Mouse (Mus musculus) adrenal gland, adult 2 months (tissue): ENCODE results near the gene Myt1l. TPM values are rescaled to one million over a fixed set of nuclear protein-coding genes. Genes with fewer than 3 reads are reported as not detected.
A peak's percentile ranks its signal among the peaks of the same experiment; 100 is the strongest.

ENCODE experiments used
- DNase-seq: peaks from one replicate; pipeline ENCODE4 v3.0.0; 2021
- polyA plus RNA-seq: library from polyadenylated mRNA; depleted of rRNA; stranded (reverse); fragments of >200 nt; gene quantifications from 2 replicates; pipeline ENCODE4 v1.2.3, GENCODE M21; 2012
- total RNA-seq, 2 experiments: library from RNA; stranded (reverse); gene quantifications; 2 replicates each; pipeline ENCODE4 v1.2.3; 2021

Gene Myt1l
- total and polyA plus RNA-seq, 3 experiments = 0.37 to 2.7 (median 2.0) TPM

DNA sequence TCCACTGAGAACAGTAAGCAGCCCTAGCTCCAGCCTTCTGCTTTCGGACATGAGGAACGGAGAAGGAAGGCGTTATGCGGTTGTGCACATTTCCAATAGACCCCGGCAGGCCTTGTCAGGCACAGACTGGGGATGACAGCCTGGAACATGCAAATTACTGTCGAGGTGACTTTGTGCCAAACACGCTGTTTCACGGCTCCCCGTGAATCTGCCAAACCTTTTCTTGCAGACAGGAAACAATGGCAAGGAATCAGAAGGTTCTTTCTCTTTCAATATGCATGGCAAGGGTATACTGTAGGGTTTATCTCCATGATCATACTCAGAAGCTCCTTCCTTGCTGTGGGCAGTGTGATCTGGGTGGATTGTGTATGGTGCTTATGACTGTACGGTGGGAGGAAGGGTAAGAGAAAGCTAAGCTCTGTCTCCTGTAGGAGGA is 127.0 kb downstream of the Myt1l start:
- DNase-seq = no peak

DNA sequence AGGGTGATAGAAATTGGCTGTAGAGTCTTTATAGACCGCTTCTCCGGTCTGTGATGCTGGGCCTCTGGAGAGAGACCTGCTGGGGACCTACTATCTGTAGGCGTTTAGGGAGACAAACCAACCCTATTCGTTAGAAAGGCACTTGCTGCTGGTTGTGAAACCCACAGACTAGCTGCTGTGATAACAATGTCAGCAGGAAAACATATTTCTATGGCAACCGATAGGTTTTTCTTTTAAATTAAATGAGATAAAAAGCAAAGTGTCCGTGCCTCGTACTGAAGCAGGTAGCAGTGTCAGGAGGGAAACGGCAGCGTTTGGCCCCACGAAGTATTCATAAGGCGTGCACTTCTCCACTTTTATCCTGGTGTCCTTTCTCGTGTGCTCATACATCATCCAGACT is 127.5 kb downstream of the Myt1l start:
- no peak for DNase-seq

DNA sequence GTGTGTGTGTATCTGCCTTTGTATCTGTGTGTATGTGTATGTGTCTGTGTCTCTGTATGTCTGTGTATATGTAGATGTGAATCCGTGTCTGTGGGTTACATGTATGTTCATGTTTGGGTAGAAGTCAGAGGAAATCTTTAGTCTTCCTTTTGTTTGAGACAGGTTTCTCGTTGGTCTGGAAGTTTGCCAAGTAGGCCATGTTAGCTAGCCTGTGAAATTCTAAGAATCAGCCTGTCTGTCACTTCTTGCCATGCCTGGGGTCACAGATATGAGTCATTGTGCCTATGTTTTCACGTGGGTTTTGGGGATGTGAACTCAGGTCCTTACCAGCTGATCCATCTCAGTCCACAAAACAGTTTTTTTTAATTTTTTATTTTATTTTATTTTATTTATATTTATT is 128.9 kb downstream of the Myt1l start:
- DNase-seq = no peak

DNA sequence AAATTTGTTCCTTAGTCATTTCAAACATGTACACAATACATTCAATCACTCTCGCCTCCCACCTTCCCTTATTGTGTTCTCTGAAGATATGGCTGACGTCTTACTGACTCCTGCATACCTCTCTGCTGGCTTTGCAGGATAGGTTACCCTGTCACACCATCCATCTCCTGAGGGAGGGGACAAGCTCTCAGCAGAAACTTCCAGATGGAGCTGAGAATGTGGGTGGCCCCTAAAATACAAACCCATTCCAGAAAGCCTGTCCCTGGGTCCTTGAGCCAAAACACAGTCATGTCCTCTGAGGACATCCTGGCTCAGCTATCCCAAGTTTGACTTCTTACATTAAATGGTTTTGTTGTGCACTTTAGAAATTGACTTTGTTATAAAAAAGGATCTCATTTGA is 129.7 kb downstream of the Myt1l start:
- DNase-seq = no peak

DNA sequence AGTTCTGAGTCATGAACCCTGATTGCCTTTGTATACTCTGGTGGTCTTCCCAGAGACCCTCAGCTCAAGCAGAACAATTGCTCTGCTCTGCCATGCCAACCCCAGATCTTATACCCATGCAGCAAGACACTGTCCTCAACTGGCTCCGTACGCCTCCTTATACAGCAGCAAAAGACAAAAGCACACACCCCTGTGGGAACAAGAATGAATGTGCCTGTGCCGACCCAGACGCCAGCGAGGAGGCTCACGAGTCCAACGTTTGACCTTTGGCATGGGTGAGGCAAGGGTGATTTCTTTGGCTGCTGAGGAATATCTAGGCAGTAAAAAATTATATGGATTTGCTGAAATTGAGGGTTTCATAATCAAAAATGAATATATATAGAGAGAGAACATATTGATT is 143.8 kb downstream of the Myt1l start:
- no peak for DNase-seq

DNA sequence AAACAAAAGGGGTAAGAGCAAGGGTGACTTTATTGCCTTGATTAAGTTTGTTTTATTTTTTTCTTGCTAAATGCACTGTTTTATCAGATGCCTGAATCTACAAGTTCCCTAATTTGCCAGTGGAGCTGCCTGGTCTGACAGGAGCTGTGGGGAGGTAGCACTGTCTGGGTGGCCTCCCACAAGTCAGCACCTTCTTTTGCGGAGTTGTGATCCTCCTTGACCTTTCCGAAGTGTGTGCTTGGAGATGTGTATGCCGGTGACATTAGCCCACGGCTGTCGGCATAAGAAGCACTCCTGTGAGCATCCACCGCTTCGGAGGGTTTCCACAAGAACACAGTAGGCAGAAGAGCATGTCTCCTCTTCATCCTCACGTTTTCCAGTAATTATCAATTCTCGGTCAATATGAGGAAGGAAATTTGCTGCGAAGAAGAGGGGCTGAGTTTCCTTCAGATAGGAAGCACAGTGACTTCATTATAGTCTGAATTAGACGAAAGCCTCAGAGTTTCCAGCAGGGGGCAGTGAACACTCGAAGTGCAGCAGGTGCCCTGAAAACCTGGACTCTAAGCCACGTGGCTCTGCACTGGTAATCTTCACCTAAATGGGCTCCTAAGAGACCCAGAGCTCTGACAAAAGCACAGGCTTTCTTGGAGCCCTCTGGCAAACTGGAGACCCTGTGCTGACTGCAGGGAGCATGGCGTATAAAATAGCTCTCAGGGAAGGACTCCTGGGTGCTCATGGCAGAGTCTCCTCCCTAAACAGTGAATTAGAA is 147.6 kb downstream of the Myt1l start:
- peak; percentile 54 for DNase-seq

DNA sequence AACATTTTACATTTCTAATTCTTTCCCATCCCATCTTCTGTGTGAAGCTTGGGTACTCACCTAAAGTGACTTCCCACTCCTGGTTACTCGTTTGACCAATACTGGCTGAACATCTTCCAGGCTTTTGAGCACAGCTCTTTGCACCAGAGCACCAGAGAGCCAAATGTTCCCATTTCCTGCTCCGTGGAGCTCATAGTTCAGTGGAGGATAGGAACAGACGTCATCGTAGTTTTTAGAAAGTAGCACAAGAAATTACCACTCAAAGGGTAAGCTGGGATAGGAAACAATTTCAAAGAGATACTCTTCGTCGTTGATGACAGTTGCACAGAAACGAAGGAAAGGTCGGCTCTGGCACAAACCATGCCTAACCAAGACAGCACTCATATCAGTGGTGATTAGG is 154.2 kb downstream of the Myt1l start:
- DNase-seq = no peak

DNA sequence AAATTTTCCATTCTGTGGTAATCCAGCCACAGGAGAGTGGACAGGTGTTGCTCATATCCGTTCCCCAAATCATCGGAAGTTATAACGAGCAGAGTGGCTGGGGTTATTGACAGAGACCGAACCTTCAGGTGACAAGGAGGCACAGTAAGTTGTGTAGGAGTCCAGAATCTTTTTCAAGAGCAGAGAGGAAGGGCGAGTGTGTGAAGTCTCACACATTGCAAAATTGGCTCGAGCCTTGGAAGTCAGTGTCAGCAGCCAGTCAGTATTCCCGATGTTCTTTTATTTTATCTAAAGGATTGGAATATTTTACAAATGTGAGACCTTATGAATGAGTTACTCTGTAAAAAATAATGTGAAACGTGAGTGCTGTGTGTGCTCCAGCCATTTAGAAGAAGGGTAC is 154.8 kb downstream of the Myt1l start:
- DNase-seq = no peak

DNA sequence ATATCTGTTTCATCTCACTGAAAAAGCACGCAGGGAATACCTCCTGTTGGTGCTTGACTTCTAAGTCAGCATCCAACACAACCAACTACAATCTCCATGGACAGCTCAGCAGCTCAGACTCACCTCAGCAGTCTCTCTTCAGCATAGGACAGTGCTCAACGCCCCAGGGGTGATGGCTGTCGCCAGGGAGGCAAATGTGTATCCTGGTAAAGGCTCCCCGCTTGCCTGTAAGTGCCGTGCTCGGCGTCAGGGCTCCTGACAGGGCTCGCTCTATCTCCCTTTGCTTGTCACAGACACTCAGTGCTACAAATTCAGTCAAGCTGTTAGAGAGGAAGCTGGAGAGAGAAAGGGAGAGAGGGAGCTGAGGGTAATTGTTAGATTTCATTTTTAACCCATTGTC is 158.1 kb downstream of the Myt1l start:
- no peak for DNase-seq

DNA sequence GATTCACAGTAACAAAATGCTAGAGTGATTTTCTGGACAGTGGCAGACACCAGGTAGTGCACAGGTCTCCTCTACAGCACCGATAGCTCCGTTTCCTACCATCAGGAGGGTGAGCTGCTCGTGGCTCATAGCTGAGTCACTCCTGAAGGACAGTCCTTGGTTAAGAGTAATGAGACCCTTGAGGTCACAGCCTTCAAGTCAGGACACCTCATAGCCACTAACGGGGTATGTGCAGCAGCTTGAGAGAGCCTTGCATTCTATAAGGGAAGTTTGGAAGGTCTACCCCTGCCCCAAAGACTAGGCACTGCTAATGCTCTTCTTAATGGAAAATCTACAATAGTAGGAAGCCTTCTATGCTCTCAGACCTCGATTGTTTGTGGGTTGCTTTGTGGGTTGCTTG is 163.4 kb downstream of the Myt1l start:
- peak; percentile 71 for DNase-seq

DNA sequence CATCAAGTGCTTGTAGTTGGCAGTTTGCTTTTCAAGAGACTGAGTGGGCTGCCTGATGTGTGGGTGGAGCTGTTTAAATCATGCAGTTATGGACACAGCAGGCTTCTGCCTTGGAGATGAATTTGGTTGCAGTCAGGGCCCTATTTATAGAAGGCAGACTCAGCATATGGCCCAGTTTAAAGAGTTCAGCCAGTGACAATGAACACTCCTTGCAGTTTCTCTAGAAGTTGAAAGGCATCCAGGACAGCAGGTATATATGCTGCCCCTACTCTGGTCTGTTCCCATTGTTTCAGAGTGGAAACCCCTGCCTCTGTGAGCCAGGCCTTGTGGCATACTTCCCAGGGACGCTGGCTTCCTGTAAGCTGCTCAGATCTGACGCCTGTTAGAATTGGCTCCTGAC is 167.0 kb downstream of the Myt1l start:
- DNase-seq = no peak

DNA sequence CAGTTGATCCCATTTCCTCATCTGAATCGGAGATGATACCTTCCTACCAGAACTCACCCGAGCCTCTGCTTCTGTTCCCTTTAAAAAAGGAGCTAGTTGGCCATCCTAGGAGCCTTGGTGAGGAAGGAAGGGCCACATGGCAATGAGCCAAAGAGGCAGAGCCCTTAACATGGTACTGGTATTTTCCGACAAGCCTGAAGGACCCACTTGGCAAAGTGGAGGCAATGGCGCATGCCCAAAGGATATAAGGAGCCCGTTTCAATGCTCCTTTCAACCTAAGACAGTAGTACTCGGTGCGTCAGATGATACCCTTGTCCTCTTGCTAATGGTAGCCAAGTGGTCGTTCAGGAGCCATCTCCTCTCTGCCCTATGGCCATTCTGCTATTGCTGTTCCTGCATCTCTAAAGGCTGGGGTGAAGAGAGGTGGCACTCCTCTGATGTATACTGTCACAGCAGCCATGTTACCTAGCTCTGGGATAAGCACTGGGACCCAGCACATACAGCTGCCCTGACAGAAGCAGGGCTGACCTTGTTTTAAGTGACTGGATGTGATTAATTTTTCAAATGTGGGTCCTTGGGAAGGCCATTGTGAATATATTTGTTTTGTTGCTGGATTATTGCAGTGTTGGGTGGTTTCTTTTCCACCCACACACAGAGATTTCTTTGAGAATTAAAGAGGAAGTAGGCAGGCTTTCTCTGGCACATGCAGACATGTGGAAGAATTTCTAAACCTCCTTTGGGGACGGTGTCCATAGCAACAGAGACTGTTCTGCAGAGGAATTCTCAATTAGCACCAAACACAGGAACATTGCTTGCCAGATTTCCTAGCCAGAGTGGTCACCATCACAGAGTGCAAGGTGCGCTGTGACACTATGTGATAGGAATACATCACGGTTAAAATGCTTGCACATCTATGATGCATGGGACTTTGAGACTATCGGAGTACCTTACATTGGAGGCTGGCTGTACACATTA is 169.6 kb downstream of the Myt1l start:
- DNase-seq = peak; percentile 27

DNA sequence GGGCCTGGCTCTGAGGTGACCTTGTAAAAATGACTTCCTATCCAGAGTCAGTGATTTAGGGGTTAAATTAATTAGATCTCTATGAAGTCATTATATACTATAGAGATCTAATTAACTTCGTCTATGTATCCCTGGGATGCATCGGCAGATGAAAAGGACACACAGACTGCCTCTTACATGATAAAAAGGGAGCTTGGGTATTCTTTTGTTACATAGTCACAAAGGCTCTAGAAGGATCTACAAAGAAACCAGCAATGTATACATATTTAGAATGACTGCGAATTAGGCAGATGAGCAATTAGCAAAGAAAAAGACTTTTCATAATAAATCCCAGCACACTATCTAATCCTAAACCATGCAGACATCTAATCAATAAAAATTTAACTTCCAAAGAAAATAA is 170.4 kb downstream of the Myt1l start:
- no peak for DNase-seq

DNA sequence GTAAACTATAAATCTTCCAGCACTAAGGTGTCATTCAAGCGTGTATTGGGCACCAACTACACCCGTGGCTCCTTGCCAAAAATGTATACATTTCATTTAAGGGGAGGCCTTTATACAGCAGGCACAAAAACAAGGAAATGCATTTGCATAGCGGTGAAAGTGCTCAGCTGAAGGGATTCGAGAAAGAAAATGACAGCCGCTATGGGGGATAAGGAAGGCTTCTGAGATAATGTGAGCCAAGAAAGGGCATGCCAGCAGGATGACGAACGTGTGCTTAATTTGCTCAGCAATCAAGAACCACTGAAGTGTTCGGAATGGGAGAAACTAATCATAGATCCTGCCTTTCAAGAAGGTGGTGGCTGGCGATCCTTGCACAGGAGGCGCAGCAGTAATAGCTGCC is 170.8 kb downstream of the Myt1l start:
- DNase-seq = no peak

DNA sequence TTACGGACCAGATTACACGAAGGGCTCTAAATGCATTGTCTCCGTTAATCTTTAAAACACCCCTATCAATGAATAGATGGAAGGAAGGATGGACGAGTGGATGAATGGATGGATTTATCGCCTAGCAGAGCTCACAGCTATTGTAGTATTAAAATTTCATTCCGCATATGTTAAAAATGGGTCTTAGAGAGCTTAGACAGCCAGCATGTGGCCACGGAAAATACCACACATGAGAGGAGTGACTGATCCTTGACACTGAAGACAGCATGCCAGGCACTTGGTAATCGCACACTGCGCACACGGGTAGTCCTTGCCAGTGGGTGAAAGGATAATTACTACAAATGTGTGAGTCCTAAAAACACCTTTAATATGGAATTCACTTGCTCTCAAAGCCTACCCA is 171.2 kb downstream of the Myt1l start:
- no peak for DNase-seq

DNA sequence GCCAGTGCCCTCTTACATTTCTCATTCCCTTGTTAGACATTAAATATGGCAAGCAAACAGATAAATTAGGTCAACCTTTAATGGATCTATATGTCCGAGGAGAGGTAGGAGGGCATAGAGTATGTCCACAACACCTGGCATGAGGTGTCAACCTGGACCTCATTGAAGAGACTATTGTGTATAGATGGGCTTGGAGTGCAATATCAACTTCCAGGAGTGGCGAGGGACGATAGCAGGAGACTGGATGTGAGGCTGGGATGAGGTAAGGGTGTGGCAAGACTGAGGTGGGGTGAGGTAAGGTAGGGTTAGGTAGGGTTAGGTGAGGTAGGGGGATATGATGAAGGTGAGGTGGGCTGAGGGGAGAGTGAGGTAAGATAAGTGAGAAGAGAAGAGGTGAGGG is 171.8 kb downstream of the Myt1l start:
- no peak for DNase-seq

DNA sequence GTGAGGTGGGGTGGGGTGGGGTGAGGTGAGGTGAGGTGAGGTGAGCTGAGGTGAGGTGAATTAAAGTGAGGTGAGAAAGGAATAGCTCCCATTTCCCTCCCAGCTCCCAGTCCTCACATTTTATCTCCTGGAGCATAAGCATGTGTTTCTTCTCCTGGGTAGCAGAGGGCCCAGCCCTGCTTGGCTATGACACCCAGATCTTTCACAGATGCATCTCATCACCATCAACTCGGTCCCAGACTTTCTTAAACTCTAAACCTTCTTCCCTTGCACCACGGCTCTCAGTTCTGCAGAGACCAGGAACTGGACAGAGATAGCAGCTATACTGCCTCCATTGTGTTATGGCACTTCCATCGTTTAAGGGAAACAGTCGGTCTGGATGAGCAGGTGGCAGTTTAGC is 172.9 kb downstream of the Myt1l start:
- no peak for DNase-seq

DNA sequence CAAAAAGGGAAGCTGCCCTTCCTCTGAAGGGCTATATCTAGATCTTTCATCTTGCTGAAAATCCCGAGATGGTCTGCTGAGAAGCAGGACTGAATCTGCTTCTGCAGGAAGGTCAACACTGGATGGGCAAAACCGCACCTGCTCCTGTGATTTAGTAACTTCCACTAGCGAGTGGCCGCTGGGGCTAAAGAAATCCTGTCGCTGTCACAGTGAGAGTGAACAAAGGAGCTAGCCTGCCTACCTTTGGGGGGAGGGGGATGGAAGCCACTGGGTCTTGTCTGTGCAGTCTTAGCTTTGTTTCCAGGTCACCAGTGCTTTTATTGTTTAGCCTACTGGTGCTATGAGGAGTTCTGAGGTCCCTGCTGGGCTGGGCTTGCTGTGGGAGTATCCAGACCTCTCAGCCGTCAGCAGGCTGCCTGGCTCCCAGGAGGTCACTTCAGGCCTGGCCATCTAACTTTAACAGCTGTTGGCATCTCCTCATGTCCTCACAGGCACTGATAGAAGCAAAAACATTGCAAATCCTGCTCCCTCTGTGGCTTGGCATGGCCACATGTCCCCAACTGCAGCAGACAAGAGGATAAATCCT is 173.6 kb downstream of the Myt1l start:
- no peak for DNase-seq

DNA sequence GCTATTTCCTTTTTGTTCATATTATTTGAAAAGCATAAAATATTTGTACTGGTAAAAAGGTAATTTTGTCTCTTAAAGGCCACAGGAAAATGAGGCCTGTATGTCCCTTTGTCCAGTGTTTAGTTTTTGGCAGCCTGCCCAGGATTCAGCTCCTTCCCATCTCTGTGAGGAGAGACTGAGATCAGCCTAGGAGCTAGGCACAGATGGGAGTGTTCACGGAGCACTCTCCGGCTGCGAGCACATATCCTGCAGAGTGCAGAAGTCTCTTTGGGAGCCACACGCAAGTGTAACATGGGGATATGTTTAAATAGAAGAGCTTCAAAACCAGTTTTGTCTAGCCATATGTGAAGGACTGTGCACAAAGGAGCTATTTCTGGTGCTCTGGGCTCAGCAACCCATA is 174.4 kb downstream of the Myt1l start:
- DNase-seq = peak; percentile 29

DNA sequence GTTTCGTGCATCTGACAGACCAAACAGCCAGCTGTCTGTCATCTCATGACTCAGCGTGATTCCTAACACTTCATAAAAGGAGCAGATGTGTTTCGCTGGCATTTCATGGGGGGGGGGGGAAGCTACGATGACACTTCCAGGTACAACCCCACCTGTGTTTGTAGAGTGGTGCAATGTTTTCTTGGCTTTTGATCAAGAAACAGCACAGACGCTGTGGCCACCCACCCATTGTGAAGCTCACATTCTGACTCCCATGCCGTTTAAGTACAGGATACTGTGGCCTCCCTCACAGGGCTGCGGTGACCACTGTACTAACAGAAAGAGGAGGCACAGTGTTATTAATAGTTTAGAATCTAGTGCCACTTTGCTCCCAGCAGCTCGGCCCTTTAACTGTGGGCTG is 175.4 kb downstream of the Myt1l start:
- no peak for DNase-seq

DNA sequence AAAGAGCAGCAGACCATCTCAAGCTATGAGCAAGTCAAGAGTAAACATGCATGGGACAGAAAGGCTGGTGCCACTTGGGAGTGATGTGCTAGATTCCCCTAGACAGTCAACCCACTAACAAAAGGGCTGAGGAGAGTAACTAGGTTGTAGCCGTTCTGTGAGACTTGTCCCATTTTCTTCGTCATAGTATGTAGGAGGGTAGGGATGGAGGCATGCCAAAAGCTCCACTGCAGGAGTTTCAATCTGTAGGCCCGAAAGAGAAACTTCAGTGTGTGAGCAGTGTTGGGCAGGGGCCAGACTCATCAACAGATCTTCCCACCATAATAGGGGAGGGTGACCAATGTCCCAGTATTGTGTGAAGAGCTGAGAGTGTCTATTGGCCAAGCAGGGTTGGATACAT is 178.9 kb downstream of the Myt1l start:
- no peak for DNase-seq

DNA sequence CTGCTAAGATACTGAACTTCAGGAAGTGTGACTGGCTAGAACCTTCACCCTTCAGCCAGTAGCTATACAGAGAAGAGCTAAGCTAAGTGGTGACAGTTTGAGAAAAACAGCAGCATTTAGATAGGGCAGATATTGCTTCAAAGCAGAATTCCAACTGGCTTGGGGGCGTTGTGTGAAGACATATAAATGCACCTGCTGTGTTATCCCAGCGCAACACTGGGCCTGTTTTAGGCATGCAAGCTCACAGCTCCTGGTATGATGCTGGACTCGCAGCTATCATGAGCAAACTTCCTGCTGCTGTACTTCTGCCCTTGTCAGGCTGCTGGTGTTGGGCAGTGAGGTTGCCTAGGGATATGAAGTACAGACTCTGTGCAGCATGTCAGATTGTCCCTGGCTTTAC is 180.0 kb downstream of the Myt1l start:
- no peak for DNase-seq
